Mouse (Mus musculus): ENCODE data around the gene Aph1b. TPM values are rescaled to one million over a fixed set of nuclear protein-coding genes. Genes with fewer than 3 reads are reported as not detected.
A peak's percentile ranks its signal among the peaks of the same experiment; 100 is the strongest.

Aph1b gene
- polyA plus RNA-seq, 1 experiment, result 6.5 TPM

DNA sequence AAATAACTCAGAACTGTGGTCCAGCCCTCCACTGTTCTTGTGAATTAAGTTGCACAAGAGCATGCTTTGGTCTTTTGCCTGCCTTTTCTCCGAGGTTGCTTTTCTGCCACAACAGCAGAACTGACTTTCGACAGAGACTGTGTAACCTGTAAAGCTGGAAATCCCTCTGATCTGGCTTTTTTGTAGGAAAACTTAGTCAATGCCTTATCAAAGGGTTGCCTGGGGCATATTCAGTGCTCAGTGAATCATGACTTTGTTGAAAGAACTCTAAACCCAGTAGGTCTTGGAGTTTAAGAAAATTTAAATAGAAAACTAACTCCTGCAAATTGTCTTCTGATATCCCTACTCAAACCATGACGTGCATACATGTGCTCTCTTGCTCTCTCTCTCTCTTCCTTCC is 64.7 kb downstream of the Aph1b start:
- H3K36me3 ChIP-seq (ENCODE audit: control insufficient read depth, insufficient read depth, low read length), result no peaks in the 10 kb centered on the region
- TF ChIP-seq POLR2A (IDR thresholded peaks at IDR 0.05; ENCODE audit: low read depth, low read length), result no peak
- no peak for TF ChIP-seq CTCF (conservative IDR thresholded peaks at IDR 0.05; ENCODE audit: insufficient read depth, insufficient read length, low read depth, low read length)
- DNase-seq, result no peak
- peak overlapping the region; percentile 14; the same call in 1 of the 2 replicates for H3K27ac ChIP-seq (ENCODE audit: insufficient read depth, low read depth, low read length)
- 36% methylated on average over 3 of the region's 3 CpGs for WGBS
- H3K4me1 ChIP-seq (ENCODE audit: control insufficient read depth, insufficient read depth, low read length), result peaks cover 31% of the 10 kb centered on the region; the same call in 1 of the 2 replicates
- no peak overlapping the region for H3K4me3 ChIP-seq (ENCODE audit: insufficient read depth, low read depth, low read length)
- H3K27me3 ChIP-seq (replicated peaks; ENCODE audit: control insufficient read depth, insufficient read depth, low read length), result no peaks in the 10 kb centered on the region

DNA sequence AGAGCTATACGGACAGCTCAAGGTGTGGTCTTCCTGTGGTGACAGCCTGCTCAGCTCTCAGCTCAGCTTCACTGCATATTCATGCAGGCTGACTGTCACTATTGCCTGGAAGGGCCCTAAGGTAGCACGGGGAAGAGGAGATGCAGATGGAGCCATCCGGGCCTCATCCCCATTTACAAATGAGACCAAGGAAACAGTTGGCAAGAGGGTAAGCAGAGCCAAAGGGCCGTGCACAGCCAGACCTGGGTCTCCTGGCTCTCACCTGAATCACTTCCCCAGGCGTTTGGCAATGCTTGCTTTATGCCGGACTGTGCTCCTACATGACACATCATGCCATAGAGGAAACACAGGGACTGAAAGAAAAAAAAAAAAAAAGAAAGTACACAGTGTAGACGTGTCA is 68.0 kb downstream of the Aph1b start:
- DNase-seq, result no peak
- no peak for TF ChIP-seq CTCF (conservative IDR thresholded peaks at IDR 0.05; ENCODE audit: insufficient read depth, insufficient read length, low read depth, low read length)
- TF ChIP-seq POLR2A (IDR thresholded peaks at IDR 0.05; ENCODE audit: low read depth, low read length), result no peak
- Histone ChIP-seq H3K27ac (ENCODE audit: insufficient read depth, low read depth, low read length) (no peak overlapping the region), H3K4me1 (ENCODE audit: control insufficient read depth, insufficient read depth, low read length) (peaks cover 18% of the 10 kb centered on the region), H3K27me3 (replicated peaks; ENCODE audit: control insufficient read depth, insufficient read depth, low read length) (no peaks in the 10 kb centered on the region), H3K4me3 (ENCODE audit: insufficient read depth, low read depth, low read length) (no peak overlapping the region), H3K36me3 (ENCODE audit: control insufficient read depth, insufficient read depth, low read length) (no peaks in the 10 kb centered on the region)
- WGBS, result 75% methylated on average over 7 of the region's 7 CpGs

GRCm38 (mm10) chr9:66725591-66725990 is 69.7 kb downstream of the Aph1b start:
- TF ChIP-seq POLR2A (IDR thresholded peaks at IDR 0.05; ENCODE audit: low read depth, low read length), result no peak
- no peak for TF ChIP-seq CTCF (conservative IDR thresholded peaks at IDR 0.05; ENCODE audit: insufficient read depth, insufficient read length, low read depth, low read length)
- no peak for DNase-seq
- Histone ChIP-seq H3K4me3 (ENCODE audit: insufficient read depth, low read depth, low read length) (no peak overlapping the region), H3K27ac (ENCODE audit: insufficient read depth, low read depth, low read length) (peak overlapping the region; percentile 43; the same call in 1 of the 2 replicates), H3K4me1 (ENCODE audit: control insufficient read depth, insufficient read depth, low read length) (peaks cover 33% of the 10 kb centered on the region), H3K36me3 (ENCODE audit: control insufficient read depth, insufficient read depth, low read length) (no peaks in the 10 kb centered on the region), H3K27me3 (replicated peaks; ENCODE audit: control insufficient read depth, insufficient read depth, low read length) (no peaks in the 10 kb centered on the region)
- WGBS, result 48% methylated on average over 3 of the region's 3 CpGs

Other genes with a start within 250 kb of the Aph1b start
- gene Usp3, start 202.3 kb downstream of the Aph1b start, polyA plus RNA-seq (2012; rRNA removed), result 25.1 and 29.6 TPM in 2 replicates
- 295 and 328 TPM in 2 replicates for gene Car12, start 81.8 kb downstream of the Aph1b start, polyA plus RNA-seq (2012; rRNA removed)
- gene Gm10647, start 1.5 kb upstream of the Aph1b start, polyA plus RNA-seq (2012; rRNA removed), result 0.16 and 0.20 TPM in 2 replicates
- 22.9 and 29.4 TPM in 2 replicates for gene Aph1c, start 39.2 kb upstream of the Aph1b start, polyA plus RNA-seq (2012; rRNA removed)
- gene Rab8b, start 124.2 kb upstream of the Aph1b start, polyA plus RNA-seq (2012; rRNA removed), result 5.6 and 8.1 TPM in 2 replicates
- 92.4 and 128 TPM in 2 replicates for gene Rps27l, start 150.6 kb upstream of the Aph1b start, polyA plus RNA-seq (2012; rRNA removed)
- 24.3 and 29.9 TPM in 2 replicates for gene Lactb, start 180.0 kb upstream of the Aph1b start, polyA plus RNA-seq (2012; rRNA removed)